Mouse (Mus musculus) kidney, embryonic 14.5 days (tissue): ENCODE data around the gene Sox15. TPM values are rescaled to one million over a fixed set of nuclear protein-coding genes. Genes with fewer than 3 reads are reported as not detected.
A peak's percentile ranks its signal among the peaks of the same experiment; 100 is the strongest.
"Not testable (repeated sequence)": the region's sequence is repeated elsewhere in the genome, so short reads cannot be mapped to it uniquely, and the experiment has no call there.

Source experiments
- ATAC-seq: fragments of 200-750 bp; cut with Nextera tagmentation; 2 replicates; pipeline ENCODE4 v1.8.0; 2017; ENCODE audit warnings: moderate number of reproducible peaks, mild to moderate bottlenecking, moderate TSS enrichment, moderate library complexity; ENCODE audit not compliant: low FRiP score, low TSS enrichment
- H3K27ac ChIP-seq: fragments of 300-500 bp; sonication (generic); 2 replicates; pipeline ENCODE4 v1.5.1; 2014; ENCODE audit warnings: low read depth, mild to moderate bottlenecking, low read length, moderate library complexity, mixed read lengths
- H3K27me3 ChIP-seq: fragments of 300-500 bp; sonication (generic); 2 replicates; pipeline ENCODE4 v1.6.1; 2014; ENCODE audit warnings: mild to moderate bottlenecking, low read length; ENCODE audit not compliant: control insufficient read depth, insufficient read depth
- H3K36me3 ChIP-seq: fragments of 300-500 bp; sonication (generic); 2 replicates; pipeline ENCODE4 v1.6.1; 2014; ENCODE audit warnings: low read length, mixed read lengths; ENCODE audit not compliant: control insufficient read depth, insufficient read depth
- H3K4me1 ChIP-seq: fragments of 300-500 bp; sonication (generic); 2 replicates; pipeline ENCODE4 v1.6.1; 2014; ENCODE audit warnings: low read length, mixed read lengths; ENCODE audit not compliant: control insufficient read depth, insufficient read depth
- H3K4me2 ChIP-seq: fragments of 300-500 bp; sonication (generic); replicated peaks from 2 replicates; pipeline ENCODE4 v1.6.1; 2014; ENCODE audit warnings: low read depth, mild to moderate bottlenecking, low read length
- H3K4me3 ChIP-seq: fragments of 300-500 bp; sonication (generic); 2 replicates; pipeline ENCODE4 v1.5.1; 2014; ENCODE audit warnings: mild to moderate bottlenecking, low read length
- H3K9ac ChIP-seq: fragments of 300-500 bp; sonication (generic); 2 replicates; pipeline ENCODE4 v1.6.1; 2014; ENCODE audit warnings: low read depth, mild to moderate bottlenecking, low read length, moderate library complexity
- H3K9me3 ChIP-seq: fragments of 300-500 bp; sonication (generic); 2 replicates; pipeline ENCODE4 v1.6.1; 2016; ENCODE audit warnings: low read length; ENCODE audit not compliant: control insufficient read depth
- WGBS: fragments of 180-500 bp; shearing (Covaris S2); extraction: QIAGEN DNeasy Blood & Tissue Kit; methylation state at CpG from one replicate; pipeline ENCODE4 v1.1.7; 2014; 5-methylcytosine and 5-hydroxymethylcytosine counted together
- microRNA counts: library from miRNA; unstranded; fragments of <30 nt; microRNA quantifications from one replicate; lab custom pipeline; 2017
- microRNA-seq: library from miRNA; unstranded; fragments of <30 nt; microRNA quantifications from one replicate; pipeline ENCODE4, GENCODE M21; 2016
- polyA plus RNA-seq: library from polyadenylated mRNA; unstranded; fragments of >200 nt; fragmentation: Nextera tagmentation; extraction: Ambion mirVana; gene quantifications from 2 replicates; pipeline ENCODE4 v1.2.1, GENCODE M21; 2014

Sox15 gene
- polyA plus RNA-seq, 1 experiment from 2014 or later = 0.51 TPM

DNA sequence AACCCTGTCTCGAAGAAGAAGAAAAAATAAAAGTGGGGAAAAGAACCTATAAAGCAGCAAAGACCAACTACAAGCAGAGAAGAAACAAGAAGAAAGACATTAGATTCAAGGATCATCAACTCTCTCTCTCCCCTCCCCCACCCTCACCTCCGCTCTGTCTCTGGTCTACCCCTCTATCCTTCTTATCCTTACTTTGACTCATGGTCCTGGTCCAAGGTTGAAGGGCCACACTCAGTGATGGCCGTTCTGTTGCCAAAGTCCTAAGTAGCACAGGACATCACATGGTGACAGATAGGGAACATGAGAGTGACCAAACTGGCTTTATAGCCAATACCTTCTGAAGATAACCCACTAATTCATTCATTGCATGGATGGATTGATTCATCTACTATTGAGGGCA lies 42.3 kb downstream of the Sox15 start:
- H3K4me1 ChIP-seq = peaks cover 14% of the 10 kb centered on the region; the same call in 1 of the 2 replicates
- no peak overlapping the region for H3K4me2 ChIP-seq
- ATAC-seq = no peak
- H3K9ac ChIP-seq = no peak overlapping the region
- H3K4me3 ChIP-seq = no peak overlapping the region
- 0 out of 2 replicates have a peak, but pooled peaks cover 3% of the 10 kb centered on the region for H3K9me3 ChIP-seq
- WGBS = 88% methylated on average over 3 of the region's 3 CpGs
- H3K27ac ChIP-seq = no peak overlapping the region
- no peaks in the 10 kb centered on the region for H3K36me3 ChIP-seq
- H3K27me3 ChIP-seq = no peaks in the 10 kb centered on the region

DNA sequence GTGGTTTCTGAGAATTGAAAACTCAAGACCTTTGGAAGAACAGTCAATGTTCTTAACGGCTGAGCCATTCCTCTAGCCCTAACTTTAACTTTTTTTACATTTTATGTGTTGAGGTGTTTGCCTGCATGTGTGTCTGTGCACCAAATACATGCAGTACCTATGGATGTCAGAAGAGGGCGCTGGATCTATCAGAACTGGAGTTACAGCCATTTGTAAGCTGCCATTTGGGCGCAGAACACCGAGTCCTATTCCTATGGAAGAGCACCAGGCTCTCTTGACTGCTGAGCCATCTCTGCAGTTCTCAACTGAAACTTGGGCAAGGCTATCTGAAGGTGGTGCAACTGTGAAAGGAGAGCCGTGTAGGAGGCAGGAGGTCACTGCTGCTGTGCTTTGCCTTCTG lies 43.5 kb downstream of the Sox15 start:
- Histone ChIP-seq H3K4me2 (no peak overlapping the region), H3K9ac (no peak overlapping the region), H3K9me3 (0 out of 2 replicates have a peak, but pooled peaks cover 3% of the 10 kb centered on the region), H3K27ac (no peak overlapping the region), H3K36me3 (no peaks in the 10 kb centered on the region), H3K27me3 (no peaks in the 10 kb centered on the region), H3K4me1 (peaks cover 10% of the 10 kb centered on the region; the same call in 1 of the 2 replicates), H3K4me3 (no peak overlapping the region)
- 66% methylated on average over 5 of the region's 5 CpGs for WGBS
- no peak for ATAC-seq

DNA sequence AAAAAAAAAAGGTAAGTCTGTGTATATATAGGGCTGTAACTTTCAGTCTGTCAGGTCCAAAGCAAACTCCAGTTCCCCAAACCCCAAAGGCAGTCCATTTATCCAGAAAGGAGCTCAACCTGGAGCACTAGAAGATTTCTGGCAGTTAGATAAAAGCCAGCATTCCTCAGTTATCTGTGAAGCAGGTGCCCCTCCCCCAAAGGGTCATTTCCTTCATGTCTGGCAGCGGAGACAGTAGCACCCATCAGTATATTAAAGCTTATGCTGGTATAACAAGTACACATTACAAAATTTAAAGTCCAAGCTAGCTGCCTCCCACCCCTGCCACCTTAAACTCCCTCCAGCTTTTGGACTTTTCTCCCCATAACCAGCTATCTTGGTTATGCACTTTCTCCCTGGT lies 44.5 kb downstream of the Sox15 start:
- H3K4me1 ChIP-seq = peaks cover 10% of the 10 kb centered on the region; the same call in 1 of the 2 replicates
- H3K27me3 ChIP-seq = no peaks in the 10 kb centered on the region
- H3K9ac ChIP-seq = no peak overlapping the region
- H3K4me3 ChIP-seq = no peak overlapping the region
- H3K4me2 ChIP-seq = no peak overlapping the region
- ATAC-seq = no peak
- H3K27ac ChIP-seq = no peak overlapping the region
- H3K36me3 ChIP-seq = no peaks in the 10 kb centered on the region
- 55% methylated on average over 1 of the region's 1 CpGs for WGBS
- H3K9me3 ChIP-seq = 0 out of 2 replicates have a peak, but pooled peaks cover 3% of the 10 kb centered on the region

DNA sequence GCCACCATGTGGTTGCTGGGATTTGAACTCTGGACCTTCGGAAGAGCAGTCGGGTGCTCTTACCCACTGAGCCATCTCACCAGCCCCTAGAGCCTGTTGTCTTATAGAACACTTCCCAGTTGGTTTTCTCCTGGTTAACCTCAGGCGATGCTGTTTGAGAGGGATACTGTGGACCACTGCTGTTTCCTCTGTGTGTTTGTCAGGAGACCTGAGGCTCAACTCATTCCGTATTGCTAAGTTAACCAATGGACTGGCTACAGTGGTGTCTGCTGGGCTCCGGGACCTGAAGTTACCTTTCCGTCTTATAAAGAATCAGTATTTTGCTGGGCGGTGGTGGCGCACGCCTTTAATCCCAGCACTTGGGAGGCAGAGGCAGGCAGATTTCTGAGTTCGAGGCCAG lies 47.8 kb downstream of the Sox15 start:
- H3K4me2 ChIP-seq, H3K4me3 ChIP-seq, H3K36me3 ChIP-seq, H3K27me3 ChIP-seq, H3K27ac ChIP-seq, H3K9ac ChIP-seq, H3K4me1 ChIP-seq, ATAC-seq, H3K9me3 ChIP-seq: not testable (repeated sequence)
- WGBS = 93% methylated on average over 10 of the region's 10 CpGs

DNA sequence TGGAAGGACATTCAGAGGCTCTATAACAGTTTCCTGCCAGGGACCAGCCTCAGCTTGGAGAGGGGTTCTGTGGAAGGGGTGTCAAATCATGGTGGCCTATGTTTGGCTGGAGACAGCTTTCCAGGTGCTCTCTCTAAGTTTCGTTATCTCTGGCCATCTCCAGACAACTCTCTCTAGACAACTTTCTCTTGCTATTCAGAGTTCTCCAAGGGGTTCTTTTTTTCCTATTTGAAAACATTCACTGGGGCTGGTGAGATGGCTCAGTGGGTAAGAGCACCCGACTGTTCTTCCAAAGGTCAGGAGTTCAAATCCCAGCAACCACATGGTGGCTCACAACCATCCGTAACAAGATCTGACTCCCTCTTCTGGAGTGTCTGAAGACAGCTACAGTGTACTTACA lies 48.3 kb downstream of the Sox15 start:
- not testable (repeated sequence) for H3K4me2 ChIP-seq, H3K27ac ChIP-seq, H3K27me3 ChIP-seq, H3K9me3 ChIP-seq, H3K9ac ChIP-seq, ATAC-seq, H3K4me1 ChIP-seq, H3K4me3 ChIP-seq, H3K36me3 ChIP-seq
- 76% methylated on average over 2 of the region's 3 CpGs for WGBS

DNA sequence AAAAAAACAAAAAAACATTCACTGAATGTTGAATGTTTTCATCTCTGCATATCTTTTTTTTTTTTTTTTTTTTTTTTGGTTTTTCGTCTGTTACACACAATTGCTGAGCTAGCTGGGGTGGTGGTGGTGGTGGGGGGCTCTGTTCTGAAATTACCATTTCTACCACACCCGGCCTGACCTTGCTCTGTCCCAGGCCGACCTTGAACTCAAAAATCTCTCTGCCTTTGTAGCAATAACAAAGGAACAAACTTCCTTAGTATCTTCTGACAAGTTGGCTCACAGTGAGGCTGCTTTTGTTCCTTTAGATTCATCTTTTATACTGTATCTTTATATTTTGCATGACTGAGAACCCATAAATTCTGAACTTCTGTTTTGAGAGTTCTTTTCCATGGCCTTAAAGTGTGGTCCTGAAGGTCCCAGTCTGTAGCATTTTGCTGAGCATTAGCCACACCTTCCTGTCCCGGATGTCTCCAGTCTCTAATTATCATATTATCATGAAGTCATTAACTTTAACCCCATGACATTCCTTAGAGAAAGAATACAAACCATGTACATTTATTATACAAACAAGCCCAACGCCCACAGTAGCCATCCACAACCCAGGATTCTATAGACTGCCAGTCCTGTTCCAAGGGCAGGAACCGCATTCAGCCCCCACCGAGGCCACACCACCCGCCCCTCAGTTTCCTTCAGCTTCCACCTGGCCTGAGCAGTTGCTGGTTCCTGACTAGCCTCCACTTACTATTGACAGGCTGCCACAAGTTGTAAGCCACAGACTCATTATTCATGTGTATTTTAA lies 48.9 kb downstream of the Sox15 start:
- H3K4me3 ChIP-seq = no peak overlapping the region
- no peaks in the 10 kb centered on the region for H3K4me1 ChIP-seq
- no peak for ATAC-seq
- H3K9ac ChIP-seq = no peak overlapping the region
- 68% methylated on average over 8 of the region's 8 CpGs for WGBS
- no peak overlapping the region for H3K4me2 ChIP-seq
- no peaks in the 10 kb centered on the region for H3K27me3 ChIP-seq
- H3K36me3 ChIP-seq = no peaks in the 10 kb centered on the region
- no peaks in the 10 kb centered on the region for H3K9me3 ChIP-seq
- no peak overlapping the region for H3K27ac ChIP-seq

DNA sequence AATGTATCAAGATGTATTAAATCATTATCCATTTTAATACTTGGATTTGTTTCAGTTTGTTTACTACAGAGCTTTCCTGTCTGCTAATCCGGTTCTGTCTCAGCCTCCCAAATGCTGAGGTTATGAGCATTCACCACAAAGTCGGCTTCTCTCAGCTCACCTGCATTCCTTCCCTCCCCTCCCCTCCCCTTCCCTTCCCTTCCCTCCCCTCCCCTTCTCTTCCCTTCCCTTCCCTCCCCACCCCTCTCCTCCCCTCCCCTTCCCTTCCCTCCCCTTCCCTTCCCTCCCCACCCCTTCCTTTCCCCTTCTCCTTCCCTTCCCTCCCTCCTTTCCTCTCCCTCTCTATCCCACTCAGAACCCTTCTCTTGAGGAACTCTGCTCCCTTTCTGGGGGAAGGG lies 49.5 kb downstream of the Sox15 start:
- no peak for ATAC-seq
- 27% methylated on average over 2 of the region's 2 CpGs for WGBS
- no peak overlapping the region for H3K4me2 ChIP-seq

More for the DNA sequence above, 49.5 kb downstream of the Sox15 start:
- no peaks in the 10 kb centered on the region for H3K9me3 ChIP-seq
- no peak overlapping the region for H3K27ac ChIP-seq
- no peak overlapping the region for H3K9ac ChIP-seq
- no peak overlapping the region for H3K4me3 ChIP-seq
- no peaks in the 10 kb centered on the region for H3K4me1 ChIP-seq
- H3K36me3 ChIP-seq = no peaks in the 10 kb centered on the region
- H3K27me3 ChIP-seq = no peaks in the 10 kb centered on the region

MicroRNAs within 50 kb of the gene (microRNA counts, 519-probe panel; counts per million panel counts)
- microRNA mmu-miR-1934 (lab: Ali Mortazavi, UCI) = not detected
- 3,578 counts per million, percentile 16 among the panel's probes with 10 or more counts for microRNA mmu-miR-467f (lab: Ali Mortazavi, UCI)

Small RNAs within 50 kb of the gene (microRNA-seq; reads per million reads assigned to microRNA genes)
- gene Mir1934 (5.5 reads per million, percentile 20 among the genes with 10 or more reads in this experiment), gene Mir467f (not detected)

Other genes starting within 250 kb of the Sox15 start
- gene Kdm6b, start 241.6 kb upstream of the Sox15 start, polyA plus RNA-seq = 36.1 and 37.4 TPM in 2 replicates
- gene Dnah2, start 106.2 kb upstream of the Sox15 start, polyA plus RNA-seq = 0.87 and 1.5 TPM in 2 replicates
- 3.9 and 9.0 TPM in 2 replicates for gene Efnb3, start 95.1 kb upstream of the Sox15 start, polyA plus RNA-seq
- 26.9 and 31.9 TPM in 2 replicates for gene Wrap53, start 75.1 kb upstream of the Sox15 start, polyA plus RNA-seq
- gene Trp53, start 75.0 kb upstream of the Sox15 start, polyA plus RNA-seq = 214 and 219 TPM in 2 replicates
- 7.6 and 11.4 TPM in 2 replicates for gene Atp1b2, start 49.4 kb upstream of the Sox15 start, polyA plus RNA-seq
- not detected in 2 replicates for gene Shbg, start 37.4 kb upstream of the Sox15 start, polyA plus RNA-seq
- 16.9 and 22.6 TPM in 2 replicates for gene Sat2, start 33.3 kb upstream of the Sox15 start, polyA plus RNA-seq
- gene Fxr2, start 22.3 kb upstream of the Sox15 start, polyA plus RNA-seq = 30.7 and 33.3 TPM in 2 replicates
- gene Mpdu1, start 7.3 kb downstream of the Sox15 start, polyA plus RNA-seq = 42.3 and 71.8 TPM in 2 replicates
- gene Cd68, start 10.8 kb downstream of the Sox15 start, polyA plus RNA-seq = 8.5 and 10.5 TPM in 2 replicates
- gene Eif4a1, start 17.1 kb downstream of the Sox15 start, polyA plus RNA-seq = 729 and 1,177 TPM in 2 replicates
- 95.2 and 102 TPM in 2 replicates for gene Senp3, start 26.8 kb downstream of the Sox15 start, polyA plus RNA-seq
- gene Tnfsf13, start 30.5 kb downstream of the Sox15 start, polyA plus RNA-seq = 0.34 and 0.60 TPM in 2 replicates
- 6.9 and 8.6 TPM in 2 replicates for gene Tnfsf12, start 40.5 kb downstream of the Sox15 start, polyA plus RNA-seq
- 4.6 and 4.9 TPM in 2 replicates for gene Tnfsfm13, start 40.8 kb downstream of the Sox15 start, polyA plus RNA-seq
- 30.2 and 58.4 TPM in 2 replicates for gene Polr2a, start 103.3 kb downstream of the Sox15 start, polyA plus RNA-seq
- 0.23 and 0.36 TPM in 2 replicates for gene Slc35g3, start 106.7 kb downstream of the Sox15 start, polyA plus RNA-seq
- gene Zbtb4, start 110.6 kb downstream of the Sox15 start, polyA plus RNA-seq = 2.0 and 2.2 TPM in 2 replicates
- 4.6 and 6.5 TPM in 2 replicates for gene Chrnb1, start 140.6 kb downstream of the Sox15 start, polyA plus RNA-seq
- gene Fgf11, start 146.5 kb downstream of the Sox15 start, polyA plus RNA-seq = 1.7 and 1.9 TPM in 2 replicates
- gene Tmem102, start 150.3 kb downstream of the Sox15 start, polyA plus RNA-seq = 6.4 and 7.7 TPM in 2 replicates
- gene Gm39566, start 160.0 kb downstream of the Sox15 start, polyA plus RNA-seq = not detected in 2 replicates
- not detected in 2 replicates for gene Spem2, start 163.2 kb downstream of the Sox15 start, polyA plus RNA-seq
- 0.27 TPM in 1 of 2 replicates, not detected in the other for gene Spem1, start 166.9 kb downstream of the Sox15 start, polyA plus RNA-seq
- gene Nlgn2, start 182.5 kb downstream of the Sox15 start, polyA plus RNA-seq = 7.8 and 8.5 TPM in 2 replicates
- gene Tmem256, start 183.2 kb downstream of the Sox15 start, polyA plus RNA-seq = 354 and 512 TPM in 2 replicates
- gene Plscr3, start 191.1 kb downstream of the Sox15 start, polyA plus RNA-seq = 84.3 and 105 TPM in 2 replicates
- gene Tnk1, start 203.4 kb downstream of the Sox15 start, polyA plus RNA-seq = 2.3 and 4.9 TPM in 2 replicates
- gene Tmem95, start 222.7 kb downstream of the Sox15 start, polyA plus RNA-seq = not detected in 2 replicates
- gene Kctd11, start 226.1 kb downstream of the Sox15 start, polyA plus RNA-seq = 3.8 and 6.4 TPM in 2 replicates
- 0.20 and 0.28 TPM in 2 replicates for gene Acap1, start 240.2 kb downstream of the Sox15 start, polyA plus RNA-seq
- 12.4 and 15.1 TPM in 2 replicates for gene 2810408A11Rik, start 245.7 kb downstream of the Sox15 start, polyA plus RNA-seq
- gene Neurl4, start 245.8 kb downstream of the Sox15 start, polyA plus RNA-seq = 13.0 and 16.3 TPM in 2 replicates